Mouse (Mus musculus) embryonic facial prominence, embryonic 11.5 days (tissue): ENCODE data around the gene Doc2b. TPM values are rescaled to one million over a fixed set of nuclear protein-coding genes. Genes with fewer than 3 reads are reported as not detected.

Source experiments
- ATAC-seq: fragments of 200-750 bp; cut with Nextera tagmentation; replicated peaks from 2 replicates; pipeline ENCODE4 v1.8.0; 2017; ENCODE audit warnings: low read depth; ENCODE audit not compliant: insufficient number of reproducible peaks, low FRiP score, low TSS enrichment
- DNase-seq: peaks from one replicate; pipeline ENCODE4 v3.0.0-alpha.2; 2015; ENCODE audit warnings: low spot score
- H3K27ac ChIP-seq: fragments of 300-500 bp; sonication (generic); replicated peaks from 2 replicates; pipeline ENCODE4 v1.5.1; 2014; ENCODE audit warnings: mild to moderate bottlenecking, low read depth, low read length, control low read depth
- H3K27me3 ChIP-seq: fragments of 300-500 bp; sonication (generic); 2 replicates; pipeline ENCODE4 v1.6.1; 2014; ENCODE audit warnings: mild to moderate bottlenecking, low read length, moderate library complexity, mixed read lengths; ENCODE audit not compliant: control insufficient read depth, insufficient read depth
- H3K36me3 ChIP-seq: fragments of 300-500 bp; sonication (generic); replicated peaks from 2 replicates; pipeline ENCODE4 v1.6.1; 2014; ENCODE audit warnings: low read depth, mild to moderate bottlenecking, low read length, moderate library complexity, mixed read lengths; ENCODE audit not compliant: control insufficient read depth, insufficient read depth
- H3K4me1 ChIP-seq: fragments of 300-500 bp; sonication (generic); 2 replicates; pipeline ENCODE4 v1.6.1; 2014; ENCODE audit warnings: low read length, mixed read lengths; ENCODE audit not compliant: control insufficient read depth, insufficient read depth
- H3K4me2 ChIP-seq: fragments of 300-500 bp; sonication (generic); 2 replicates; pipeline ENCODE4 v1.6.1; 2014; ENCODE audit warnings: low read depth, mild to moderate bottlenecking, control low read depth, low read length, moderate library complexity
- H3K4me3 ChIP-seq: fragments of 300-500 bp; sonication (generic); 2 replicates; pipeline ENCODE4 v1.5.1; 2014; ENCODE audit warnings: low read depth, low read length, control low read depth
- H3K9ac ChIP-seq: fragments of 300-500 bp; sonication (generic); replicated peaks from 2 replicates; pipeline ENCODE4 v1.6.1; 2014; ENCODE audit warnings: mild to moderate bottlenecking, control low read depth, low read length
- H3K9me3 ChIP-seq: fragments of 300-500 bp; sonication (generic); replicated peaks from 2 replicates; pipeline ENCODE4 v1.6.1; 2016; ENCODE audit warnings: mild to moderate bottlenecking, low read length, inconsistent platforms, mixed read lengths; ENCODE audit not compliant: control insufficient read depth
- WGBS: fragments of 180-500 bp; shearing (Covaris S2); extraction: QIAGEN DNeasy Blood & Tissue Kit; methylation state at CpG from one replicate; pipeline ENCODE4 v1.1.7; 2014; 5-methylcytosine and 5-hydroxymethylcytosine counted together
- polyA plus RNA-seq: library from polyadenylated mRNA; unstranded; fragments of >200 nt; fragmentation: Nextera tagmentation; extraction: Ambion mirVana; gene quantifications from 2 replicates; pipeline ENCODE4 v1.2.1, GENCODE M21; 2014

Doc2b gene
- polyA plus RNA-seq, 1 experiment from 2014 or later, result 0.74 TPM

GRCm38 (mm10) chr11:75741615-75742014 lies 54.2 kb downstream of the Doc2b start:
- Histone ChIP-seq H3K9ac (no peak overlapping the region), H3K27me3 (no peaks in the 10 kb centered on the region), H3K4me1 (no peaks in the 10 kb centered on the region), H3K9me3 (no peaks in the 10 kb centered on the region), H3K36me3 (no peaks in the 10 kb centered on the region; the same call in 1 of the 2 replicates), H3K4me3 (no peak overlapping the region), H3K27ac (no peak overlapping the region), H3K4me2 (no peak overlapping the region)
- DNase-seq (no peak), ATAC-seq (no peak)
- 71% methylated on average over 3 of the region's 3 CpGs for WGBS

GRCm38 (mm10) chr11:75740204-75740603 lies 55.6 kb downstream of the Doc2b start:
- 74% methylated on average over 3 of the region's 3 CpGs for WGBS
- H3K36me3 ChIP-seq, result no peaks in the 10 kb centered on the region; the same call in 1 of the 2 replicates
- no peak overlapping the region for H3K4me3 ChIP-seq
- H3K27me3 ChIP-seq, result no peaks in the 10 kb centered on the region
- no peak overlapping the region for H3K4me2 ChIP-seq
- no peak overlapping the region for H3K27ac ChIP-seq
- no peak overlapping the region for H3K9ac ChIP-seq
- H3K4me1 ChIP-seq, result no peaks in the 10 kb centered on the region
- no peaks in the 10 kb centered on the region for H3K9me3 ChIP-seq
- DNase-seq (no peak), ATAC-seq (no peak)

GRCm38 (mm10) chr11:75738477-75738821 lies 57.4 kb downstream of the Doc2b start:
- no peak overlapping the region for H3K4me2 ChIP-seq
- H3K9ac ChIP-seq, result no peak overlapping the region
- no peaks in the 10 kb centered on the region for H3K27me3 ChIP-seq
- no peak overlapping the region for H3K27ac ChIP-seq
- no peak overlapping the region for H3K4me3 ChIP-seq
- 0 out of 2 replicates have a peak, but pooled peaks cover 2% of the 10 kb centered on the region for H3K4me1 ChIP-seq
- no peaks in the 10 kb centered on the region; the same call in 1 of the 2 replicates for H3K36me3 ChIP-seq
- ATAC-seq, result no peak
- no peaks in the 10 kb centered on the region for H3K9me3 ChIP-seq
- no peak for DNase-seq
- 91% methylated on average over 7 of the region's 7 CpGs for WGBS

GRCm38 (mm10) chr11:75737806-75738476 lies 57.9 kb downstream of the Doc2b start:
- Histone ChIP-seq H3K4me1 (0 out of 2 replicates have a peak, but pooled peaks cover 2% of the 10 kb centered on the region), H3K36me3 (no peaks in the 10 kb centered on the region; the same call in 1 of the 2 replicates), H3K4me2 (no peak overlapping the region), H3K9ac (no peak overlapping the region), H3K4me3 (no peak overlapping the region), H3K27ac (no peak overlapping the region), H3K9me3 (no peaks in the 10 kb centered on the region), H3K27me3 (no peaks in the 10 kb centered on the region)
- ATAC-seq (no peak), DNase-seq (no peak)
- 87% methylated on average over 2 of the region's 2 CpGs for WGBS

GRCm38 (mm10) chr11:75736978-75737377 lies 58.9 kb downstream of the Doc2b start:
- Histone ChIP-seq H3K9ac (no peak overlapping the region), H3K4me1 (0 out of 2 replicates have a peak, but pooled peaks cover 2% of the 10 kb centered on the region)
- 64% methylated on average over 3 of the region's 3 CpGs for WGBS

GRCm38 (mm10) chr11:75735462-75736252 lies 60.2 kb downstream of the Doc2b start:
- Histone ChIP-seq H3K36me3 (no peaks in the 10 kb centered on the region; the same call in 1 of the 2 replicates), H3K4me3 (peak overlapping the region; percentile 95; the same call in 1 of the 2 replicates), H3K9ac (no peak overlapping the region), H3K27me3 (no peaks in the 10 kb centered on the region), H3K9me3 (no peaks in the 10 kb centered on the region), H3K4me1 (0 out of 2 replicates have a peak, but pooled peaks cover 4% of the 10 kb centered on the region), H3K27ac (no peak overlapping the region), H3K4me2 (no peak overlapping the region; the same call in 1 of the 2 replicates)
- WGBS, result 94% methylated on average over 5 of the region's 5 CpGs
- DNase-seq, result no peak
- no peak for ATAC-seq

More at GRCm38 (mm10) chr11:75736978-75737377, 58.9 kb downstream of the Doc2b start:
- no peaks in the 10 kb centered on the region; the same call in 1 of the 2 replicates for H3K36me3 ChIP-seq
- H3K9me3 ChIP-seq, result no peaks in the 10 kb centered on the region
- DNase-seq (no peak), ATAC-seq (no peak)
- H3K4me3 ChIP-seq, result no peak overlapping the region
- no peak overlapping the region for H3K4me2 ChIP-seq
- no peaks in the 10 kb centered on the region for H3K27me3 ChIP-seq
- no peak overlapping the region for H3K27ac ChIP-seq

- H3K4me3 ChIP-seq, result peak overlapping the region; percentile 95
- peak overlapping the region; percentile 97 for H3K27ac ChIP-seq
- peak overlapping the region; percentile 100 for H3K9ac ChIP-seq
- H3K27me3 ChIP-seq, result no peaks in the 10 kb centered on the region
- peak overlapping the region; percentile 78 for H3K4me2 ChIP-seq
- ATAC-seq (no peak; the same call in 1 of the 2 replicates), DNase-seq (peak; percentile 68)
- no peaks in the 10 kb centered on the region for H3K9me3 ChIP-seq
- under 1% methylated on average over 47 of the region's 52 CpGs for WGBS
- H3K36me3 ChIP-seq, result no peaks in the 10 kb centered on the region; the same call in 1 of the 2 replicates
- 0 out of 2 replicates have a peak, but pooled peaks cover 4% of the 10 kb centered on the region for H3K4me1 ChIP-seq
These were observed 62.5 kb downstream of the Doc2b start for GRCm38 (mm10) chr11:75733227-75733940.
